Mouse (Mus musculus): ENCODE measurements at regions not wholly inside any gene's neighbourhood (a gene's known extent, or its start where the extent isn't known, plus 50 kb on each side); places are given as distances from the start of the nearest gene placed in this dataset.

- no peak overlapping the region for H3K4me2 ChIP-seq (replicated peaks; ENCODE audit: low read depth, low read length, severe bottlenecking)
- TF ChIP-seq POLR2A (IDR thresholded peaks at IDR 0.05; ENCODE audit: borderline replicate concordance, extremely low read depth, insufficient read depth, insufficient read length): no peak
- no peaks in the 10 kb centered on the region for H3K9me3 ChIP-seq (ENCODE audit: control insufficient read depth, low read length)
- no peaks in the 10 kb centered on the region for H3K27me3 ChIP-seq (ENCODE audit: control insufficient read depth, insufficient read depth, low read length)
- WGBS: 60% methylated on average over 11 of the region's 11 CpGs
- H3K9ac ChIP-seq (ENCODE audit: low read depth, low read length, severe bottlenecking): no peak overlapping the region
- H3K27ac ChIP-seq (replicated peaks; ENCODE audit: low read depth, low read length): no peak overlapping the region
- H3K4me1 ChIP-seq (ENCODE audit: control insufficient read depth, insufficient read depth, low read length): peaks cover 19% of the 10 kb centered on the region
- no peak overlapping the region for H3K4me3 ChIP-seq (replicated peaks; ENCODE audit: low read length)
- ATAC-seq (ENCODE audit: low FRiP score, low read depth): no peak
- H3K36me3 ChIP-seq (ENCODE audit: control insufficient read depth, insufficient read depth, low read length): no peaks in the 10 kb centered on the region
- DNase-seq (ENCODE audit: low spot score): no peak
Observed at GRCm38 (mm10) chr4:32167151-32167550, 71.5 kb upstream of the Bach2 start.

- DNase-seq (ENCODE audit: low spot score) (peak; percentile 35), ATAC-seq (ENCODE audit: low FRiP score, low read depth) (peak; percentile 78)
- Histone ChIP-seq H3K4me1 (ENCODE audit: control insufficient read depth, insufficient read depth, low read length) (peaks cover 19% of the 10 kb centered on the region), H3K4me3 (replicated peaks; ENCODE audit: low read length) (no peak overlapping the region), H3K4me2 (replicated peaks; ENCODE audit: low read depth, low read length, severe bottlenecking) (0 out of 2 replicates have a peak overlapping the region, but pooled peaks have one; percentile 3), H3K9ac (ENCODE audit: low read depth, low read length, severe bottlenecking) (no peak overlapping the region), H3K27me3 (ENCODE audit: control insufficient read depth, insufficient read depth, low read length) (no peaks in the 10 kb centered on the region), H3K36me3 (ENCODE audit: control insufficient read depth, insufficient read depth, low read length) (no peaks in the 10 kb centered on the region), H3K27ac (replicated peaks; ENCODE audit: low read depth, low read length) (no peak overlapping the region), H3K9me3 (ENCODE audit: control insufficient read depth, low read length) (no peaks in the 10 kb centered on the region)
- no peak for TF ChIP-seq POLR2A (IDR thresholded peaks at IDR 0.05; ENCODE audit: borderline replicate concordance, extremely low read depth, insufficient read depth, insufficient read length)
- WGBS: 10% methylated on average over 4 of the region's 4 CpGs
Observed at GRCm38 (mm10) chr4:32170106-32170459, 68.5 kb upstream of the Bach2 start.

- Histone ChIP-seq H3K9ac (ENCODE audit: low read depth, low read length, severe bottlenecking) (no peak overlapping the region), H3K4me3 (replicated peaks; ENCODE audit: low read length) (no peak overlapping the region), H3K27me3 (ENCODE audit: control insufficient read depth, insufficient read depth, low read length) (no peaks in the 10 kb centered on the region), H3K4me1 (ENCODE audit: control insufficient read depth, insufficient read depth, low read length) (peaks cover 23% of the 10 kb centered on the region), H3K4me2 (replicated peaks; ENCODE audit: low read depth, low read length, severe bottlenecking) (0 out of 2 replicates have a peak overlapping the region, but pooled peaks have one; percentile 3), H3K9me3 (ENCODE audit: control insufficient read depth, low read length) (no peaks in the 10 kb centered on the region), H3K36me3 (ENCODE audit: control insufficient read depth, insufficient read depth, low read length) (no peaks in the 10 kb centered on the region), H3K27ac (replicated peaks; ENCODE audit: low read depth, low read length) (no peak overlapping the region)
- no peak for DNase-seq (ENCODE audit: low spot score)
- no peak for TF ChIP-seq POLR2A (IDR thresholded peaks at IDR 0.05; ENCODE audit: borderline replicate concordance, extremely low read depth, insufficient read depth, insufficient read length)
- no peak; the same call in 1 of the 2 replicates for ATAC-seq (ENCODE audit: low FRiP score, low read depth)
- WGBS: 44% methylated on average over 15 of the region's 15 CpGs
Observed at GRCm38 (mm10) chr4:32170460-32171192, 68.0 kb upstream of the Bach2 start.

GRCm38 (mm10) chr4:32171291-32171690 is 67.3 kb upstream of the Bach2 start:
- no peak for TF ChIP-seq POLR2A (IDR thresholded peaks at IDR 0.05; ENCODE audit: borderline replicate concordance, extremely low read depth, insufficient read depth, insufficient read length)
- Histone ChIP-seq H3K27me3 (ENCODE audit: control insufficient read depth, insufficient read depth, low read length) (no peaks in the 10 kb centered on the region), H3K4me3 (replicated peaks; ENCODE audit: low read length) (no peak overlapping the region), H3K4me2 (replicated peaks; ENCODE audit: low read depth, low read length, severe bottlenecking) (no peak overlapping the region), H3K27ac (replicated peaks; ENCODE audit: low read depth, low read length) (no peak overlapping the region), H3K36me3 (ENCODE audit: control insufficient read depth, insufficient read depth, low read length) (no peaks in the 10 kb centered on the region), H3K9me3 (ENCODE audit: control insufficient read depth, low read length) (no peaks in the 10 kb centered on the region), H3K4me1 (ENCODE audit: control insufficient read depth, insufficient read depth, low read length) (peaks cover 25% of the 10 kb centered on the region), H3K9ac (ENCODE audit: low read depth, low read length, severe bottlenecking) (no peak overlapping the region)
- DNase-seq (ENCODE audit: low spot score): no peak
- 93% methylated on average over 6 of the region's 6 CpGs for WGBS
- no peak for ATAC-seq (ENCODE audit: low FRiP score, low read depth)

GRCm38 (mm10) chr4:32172992-32173391 is 65.6 kb upstream of the Bach2 start:
- Histone ChIP-seq H3K27ac (replicated peaks; ENCODE audit: low read depth, low read length) (no peak overlapping the region), H3K4me3 (replicated peaks; ENCODE audit: low read length) (no peak overlapping the region), H3K4me2 (replicated peaks; ENCODE audit: low read depth, low read length, severe bottlenecking) (no peak overlapping the region), H3K4me1 (ENCODE audit: control insufficient read depth, insufficient read depth, low read length) (peaks cover 37% of the 10 kb centered on the region), H3K27me3 (ENCODE audit: control insufficient read depth, insufficient read depth, low read length) (no peaks in the 10 kb centered on the region), H3K9ac (ENCODE audit: low read depth, low read length, severe bottlenecking) (no peak overlapping the region), H3K9me3 (ENCODE audit: control insufficient read depth, low read length) (no peaks in the 10 kb centered on the region), H3K36me3 (ENCODE audit: control insufficient read depth, insufficient read depth, low read length) (no peaks in the 10 kb centered on the region)
- DNase-seq (ENCODE audit: low spot score): no peak
- no peak for ATAC-seq (ENCODE audit: low FRiP score, low read depth)
- TF ChIP-seq POLR2A (IDR thresholded peaks at IDR 0.05; ENCODE audit: borderline replicate concordance, extremely low read depth, insufficient read depth, insufficient read length): no peak
- 88% methylated on average over 4 of the region's 4 CpGs for WGBS
